ENCODE assay signal across 25 mouse cellular contexts in the genomic region with DNA sequence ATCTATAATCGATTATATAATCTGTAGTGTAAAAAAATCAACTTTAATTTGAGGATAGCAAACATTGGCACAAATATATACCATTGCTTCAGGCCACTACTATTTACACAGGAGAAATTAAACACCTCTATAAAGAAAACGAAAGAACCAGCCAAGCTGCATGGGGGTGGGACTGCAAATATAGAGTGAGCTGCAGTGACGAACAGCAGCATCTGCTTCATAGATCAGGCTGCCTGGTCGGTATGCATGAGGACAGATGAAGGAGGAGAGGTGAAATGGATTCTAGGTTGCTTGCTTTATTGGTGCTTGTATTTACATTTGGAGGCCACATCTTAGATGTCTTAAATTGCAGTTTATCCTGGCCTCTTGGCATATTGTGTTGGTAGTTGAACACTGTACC.
DNase-seq lines count a peak whose midpoint lies in the region; ATAC-seq and TF ChIP-seq lines count a peak whose summit lies in the region.
"Had no signal": no experiment of that assay in that cellular context is flagged by ENCODE, and none has a peak within 500 bp of the region (broad histone marks: within the 10 kb centered on the region; RNA-seq: fewer than 3 reads in every experiment).

No protein-coding gene starts in this region.

- TF ChIP-seq POLR2A in cerebellum, adult 2 months (IDR thresholded peaks at IDR 0.05; ENCODE audit: borderline replicate concordance, insufficient read depth, low read length) = no peak

- H3K36me3 ChIP-seq in hindbrain, embryonic 16.5 days (ENCODE audit: control insufficient read depth, insufficient read depth, low read length) = no peaks in the 10 kb centered on the region
- no peaks in the 10 kb centered on the region for H3K36me3 ChIP-seq in hindbrain, embryonic 12.5 days
- H3K36me3 ChIP-seq in midbrain, embryonic 16.5 days (ENCODE audit: control insufficient read depth, insufficient read depth, low read length) = no peaks in the 10 kb centered on the region
- 0 out of 2 replicates have a peak, but pooled peaks cover 3% of the 10 kb centered on the region for H3K36me3 ChIP-seq in midbrain, embryonic 10.5 days
- H3K36me3 ChIP-seq in liver, embryonic 12.5 days = no peaks in the 10 kb centered on the region
- H3K36me3 ChIP-seq: embryonic facial prominence, embryonic 13.5 days; limb, embryonic 12.5 days; lung, embryonic 15.5 days; midbrain, embryonic 12.5 days had no signal

- no peak for ATAC-seq in hindbrain, embryonic 16.5 days
- no peak for ATAC-seq in hindbrain, embryonic 12.5 days (ENCODE audit: low FRiP score)
- no peak for ATAC-seq in midbrain, embryonic 16.5 days
- no peak for ATAC-seq in liver, embryonic 12.5 days
- ATAC-seq: activated CD4-positive, CD25-positive, alpha-beta regulatory T cell, adult 4 months; inflammation-experienced regulatory T-cells, adult 6 months had no signal

- H3K4me1 ChIP-seq in cerebellum, adult 2 months (ENCODE audit: control insufficient read depth, insufficient read depth, low read length) = peaks cover 13% of the 10 kb centered on the region; the same call in 1 of the 2 replicates
- H3K4me1 ChIP-seq in hindbrain, embryonic 16.5 days (ENCODE audit: control insufficient read depth, insufficient read depth, low read depth, low read length) = peaks cover 9% of the 10 kb centered on the region
- H3K4me1 ChIP-seq in hindbrain, embryonic 12.5 days = peaks cover 15% of the 10 kb centered on the region
- H3K4me1 ChIP-seq in midbrain, embryonic 16.5 days (ENCODE audit: control insufficient read depth, insufficient read depth, low read length) = peaks cover 15% of the 10 kb centered on the region
- peaks cover 10% of the 10 kb centered on the region for H3K4me1 ChIP-seq in midbrain, embryonic 10.5 days
- peaks cover 12% of the 10 kb centered on the region for H3K4me1 ChIP-seq in liver, embryonic 12.5 days

- H3K4me3 ChIP-seq in cerebellum, adult 2 months (replicated peaks; ENCODE audit: insufficient read depth, low read depth, low read length) = no peak overlapping the region
- H3K4me3 ChIP-seq in hindbrain, embryonic 16.5 days (ENCODE audit: low read length) = no peak overlapping the region
- no peak overlapping the region for H3K4me3 ChIP-seq in hindbrain, embryonic 12.5 days
- H3K4me3 ChIP-seq in midbrain, embryonic 16.5 days (ENCODE audit: low read depth, low read length) = no peak overlapping the region
- H3K4me3 ChIP-seq in midbrain, embryonic 10.5 days = no peak overlapping the region
- H3K4me3 ChIP-seq in liver, embryonic 12.5 days = no peak overlapping the region
- H3K4me3 ChIP-seq: embryonic facial prominence, embryonic 13.5 days; erythroblast, embryonic 14.5 days; limb, embryonic 12.5 days; lung, embryonic 15.5 days; midbrain, embryonic 12.5 days had no signal

- H3K4me2 ChIP-seq in hindbrain, embryonic 16.5 days (ENCODE audit: low read length) = no peak overlapping the region
- no peak overlapping the region for H3K4me2 ChIP-seq in hindbrain, embryonic 12.5 days (replicated peaks)
- no peak overlapping the region for H3K4me2 ChIP-seq in midbrain, embryonic 16.5 days (ENCODE audit: low read length)
- no peak overlapping the region for H3K4me2 ChIP-seq in liver, embryonic 12.5 days
- H3K4me2 ChIP-seq: embryonic facial prominence, embryonic 13.5 days; hindbrain, embryonic 14.5 days; limb, embryonic 12.5 days; midbrain, embryonic 12.5 days had no signal

- no peaks in the 10 kb centered on the region for H3K9me3 ChIP-seq in hindbrain, embryonic 16.5 days (ENCODE audit: control insufficient read depth, low read length)
- no peaks in the 10 kb centered on the region for H3K9me3 ChIP-seq in hindbrain, embryonic 12.5 days (replicated peaks)
- H3K9me3 ChIP-seq in midbrain, embryonic 16.5 days (replicated peaks; ENCODE audit: control insufficient read depth, low read length, poor library complexity, severe bottlenecking) = no peaks in the 10 kb centered on the region
- H3K9me3 ChIP-seq in midbrain, embryonic 10.5 days (replicated peaks) = no peaks in the 10 kb centered on the region
- no peaks in the 10 kb centered on the region for H3K9me3 ChIP-seq in liver, embryonic 12.5 days (replicated peaks)
- H3K9me3 ChIP-seq: embryonic facial prominence, embryonic 13.5 days; limb, embryonic 12.5 days; lung, embryonic 15.5 days; midbrain, embryonic 12.5 days had no signal

- peak in 1 of 2 experiments; percentile 44 for DNase-seq in cerebellum, adult 2 months
- no peak for DNase-seq in cerebellum, adult 11-12 months
- DNase-seq in midbrain, embryonic 10.5 days (ENCODE audit: low spot score) = no peak
- DNase-seq: adrenal gland, adult 2 months; adrenal gland, postnatal 36 days; embryo, embryonic 11 days; gastrocnemius, postnatal 10 days; heart, postnatal 36 days; kidney, adult 2 months; kidney, postnatal 4 days; right cerebral cortex, postnatal 4 days had no signal

- peak overlapping the region; percentile 92 for H3K27ac ChIP-seq in cerebellum, adult 2 months (ENCODE audit: insufficient read depth, low read length)
- peak overlapping the region; percentile 29; the same call in 1 of the 2 replicates for H3K27ac ChIP-seq in hindbrain, embryonic 16.5 days (ENCODE audit: low read depth, low read length)
- no peak overlapping the region for H3K27ac ChIP-seq in hindbrain, embryonic 12.5 days
- peak overlapping the region; percentile 22; the same call in 1 of the 2 replicates for H3K27ac ChIP-seq in midbrain, embryonic 16.5 days (ENCODE audit: low read length)
- H3K27ac ChIP-seq in midbrain, embryonic 10.5 days (replicated peaks) = no peak overlapping the region
- H3K27ac ChIP-seq in liver, embryonic 12.5 days = no peak overlapping the region
- H3K27ac ChIP-seq: hindbrain, embryonic 14.5 days; kidney, postnatal 0 days; midbrain, embryonic 12.5 days had no signal

- 52% methylated on average over 4 of the region's 4 CpGs for WGBS in cerebellum, adult 2 months
- WGBS in hindbrain, embryonic 16.5 days = 77% methylated on average over 4 of the region's 4 CpGs
- WGBS in hindbrain, embryonic 12.5 days = 74% methylated on average over 4 of the region's 4 CpGs
- WGBS in midbrain, embryonic 16.5 days = 85% methylated on average over 4 of the region's 4 CpGs
- 91% methylated on average over 4 of the region's 4 CpGs for WGBS in midbrain, embryonic 10.5 days
- 63% methylated on average over 4 of the region's 4 CpGs for WGBS in liver, embryonic 12.5 days (ENCODE audit: insufficient replicate concordance)

- no peak for TF ChIP-seq CTCF in cerebellum, adult 2 months (IDR thresholded peaks at IDR 0.05; ENCODE audit: borderline replicate concordance, insufficient read depth, low read depth, low read length)

- H3K27me3 ChIP-seq in cerebellum, adult 2 months (ENCODE audit: control insufficient read depth, insufficient read depth, low read length) = no peaks in the 10 kb centered on the region
- no peaks in the 10 kb centered on the region for H3K27me3 ChIP-seq in hindbrain, embryonic 16.5 days (replicated peaks; ENCODE audit: control insufficient read depth, insufficient read depth, low read length)
- H3K27me3 ChIP-seq in hindbrain, embryonic 12.5 days = no peaks in the 10 kb centered on the region
- H3K27me3 ChIP-seq in midbrain, embryonic 16.5 days (ENCODE audit: control insufficient read depth, insufficient read depth, low read depth, low read length) = no peaks in the 10 kb centered on the region
- no peaks in the 10 kb centered on the region for H3K27me3 ChIP-seq in midbrain, embryonic 10.5 days (ENCODE audit: low read depth, poor library complexity, severe bottlenecking)
- H3K27me3 ChIP-seq in liver, embryonic 12.5 days (replicated peaks) = no peaks in the 10 kb centered on the region
- H3K27me3 ChIP-seq: CH12.LX; embryonic facial prominence, embryonic 13.5 days; limb, embryonic 12.5 days; lung, embryonic 15.5 days; midbrain, embryonic 12.5 days had no signal

- no peak overlapping the region for H3K9ac ChIP-seq in hindbrain, embryonic 16.5 days (ENCODE audit: low read depth, low read length)
- H3K9ac ChIP-seq in hindbrain, embryonic 12.5 days = no peak overlapping the region
- no peak overlapping the region for H3K9ac ChIP-seq in midbrain, embryonic 16.5 days (ENCODE audit: low read depth, low read length)
- H3K9ac ChIP-seq in liver, embryonic 12.5 days = no peak overlapping the region
- H3K9ac ChIP-seq: embryonic facial prominence, embryonic 13.5 days; hindbrain, embryonic 14.5 days; limb, embryonic 12.5 days; lung, embryonic 15.5 days; midbrain, embryonic 12.5 days had no signal

Comparison
In these comparisons a context has a peak if more than half of its experiments do, and no peak if none do; other contexts are left out.
1. H3K27ac ChIP-seq: peak in cerebellum, adult 2 months (single experiment), hindbrain, embryonic 16.5 days (single experiment) and midbrain, embryonic 16.5 days (single experiment); none in hindbrain, embryonic 12.5 days (single experiment), midbrain, embryonic 10.5 days (single experiment) and liver, embryonic 12.5 days (single experiment).